Mouse (Mus musculus) limb, embryonic 10.5 days (tissue): ENCODE measurements at regions not wholly inside any gene's neighbourhood (a gene's known extent, or its start where the extent isn't known, plus 50 kb on each side); places are given as distances from the start of the nearest gene placed in this dataset.
A peak's percentile ranks its signal among the peaks of the same experiment; 100 is the strongest.

Experiments used
- DNase-seq: peaks from one replicate; pipeline ENCODE4 v3.0.0-alpha.2; 2017; ENCODE audit warnings: low spot score
- H3K27ac ChIP-seq: fragments of 300-500 bp; sonication (generic); 2 replicates; pipeline ENCODE4 v1.5.1; 2016; ENCODE audit warnings: mild to moderate bottlenecking
- H3K27me3 ChIP-seq: fragments of 300-500 bp; sonication (generic); 2 replicates; pipeline ENCODE4 v1.6.1; 2016; ENCODE audit warnings: low read depth, mild to moderate bottlenecking; ENCODE audit not compliant: poor library complexity, severe bottlenecking
- H3K36me3 ChIP-seq: fragments of 300-500 bp; sonication (generic); 2 replicates; pipeline ENCODE4 v1.6.1; 2016; ENCODE audit warnings: mild to moderate bottlenecking, moderate library complexity
- H3K4me1 ChIP-seq: fragments of 300-500 bp; sonication (generic); 2 replicates; pipeline ENCODE4 v1.6.1; 2016
- H3K4me3 ChIP-seq: fragments of 300-500 bp; sonication (generic); 2 replicates; pipeline ENCODE4 v1.5.1; 2016; ENCODE audit warnings: mild to moderate bottlenecking, moderate library complexity
- H3K9me3 ChIP-seq: fragments of 300-500 bp; sonication (generic); replicated peaks from 2 replicates; pipeline ENCODE4 v1.6.1; 2016; ENCODE audit warnings: mild to moderate bottlenecking
- WGBS: fragments of 180-500 bp; shearing (Covaris S2); methylation state at CpG from one replicate; pipeline ENCODE4 v1.1.7; 2016; 5-methylcytosine and 5-hydroxymethylcytosine counted together

- Histone ChIP-seq H3K27ac (no peak overlapping the region), H3K36me3 (no peaks in the 10 kb centered on the region), H3K4me1 (peaks cover 3% of the 10 kb centered on the region), H3K9me3 (no peaks in the 10 kb centered on the region), H3K27me3 (peaks cover 62% of the 10 kb centered on the region), H3K4me3 (no peak overlapping the region)
- DNase-seq, result no peak
- 50% methylated on average over 9 of the region's 9 CpGs for WGBS
Observed at GRCm38 (mm10) chr12:110028646-110029045, 250.2 kb upstream of the Dio3 start.

DNA sequence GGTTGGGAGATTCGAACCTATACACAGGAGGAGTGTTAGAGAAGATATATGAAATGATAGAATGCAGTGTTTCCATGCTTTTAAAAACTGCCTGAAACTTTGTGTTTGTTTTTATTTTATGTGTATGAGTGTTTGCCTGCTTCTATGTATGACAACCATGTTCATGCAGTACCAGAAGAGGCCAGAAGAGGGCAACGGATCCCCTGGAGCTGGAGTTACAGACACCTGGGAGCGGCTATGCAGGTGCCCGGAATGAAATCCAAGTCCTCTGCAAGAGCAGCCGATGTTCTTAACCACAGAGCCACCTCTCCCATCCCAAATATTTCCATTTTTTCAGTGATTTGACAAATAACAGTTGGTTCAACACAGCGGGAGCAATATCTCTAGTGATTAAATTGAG is 247.5 kb upstream of the Dio3 start:
- WGBS, result 60% methylated on average over 6 of the region's 6 CpGs
- Histone ChIP-seq H3K4me3 (no peak overlapping the region), H3K27ac (no peak overlapping the region), H3K9me3 (no peaks in the 10 kb centered on the region), H3K27me3 (peaks cover 46% of the 10 kb centered on the region), H3K4me1 (no peaks in the 10 kb centered on the region), H3K36me3 (no peaks in the 10 kb centered on the region)
- peak; percentile 68 for DNase-seq

DNA sequence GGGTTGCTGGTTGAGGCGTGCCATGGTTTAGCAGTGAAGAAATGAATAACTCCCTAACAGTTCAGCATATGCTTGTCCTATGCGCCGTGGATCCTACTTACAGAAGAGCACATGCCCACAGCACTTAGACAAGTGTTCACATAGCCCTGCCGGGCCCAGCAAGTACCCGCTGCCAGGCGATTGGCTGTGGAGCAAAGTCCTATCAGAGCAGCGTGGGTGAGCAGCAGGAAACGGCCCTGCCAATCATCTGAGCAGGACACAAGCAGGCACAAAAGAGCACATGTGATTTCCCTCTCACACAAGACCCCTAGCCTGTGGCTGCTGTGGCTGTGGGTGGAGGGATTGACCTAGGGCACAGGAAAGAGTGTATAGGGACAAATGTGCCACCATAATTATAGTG is 243.7 kb upstream of the Dio3 start:
- Histone ChIP-seq H3K27ac (no peak overlapping the region), H3K9me3 (no peaks in the 10 kb centered on the region), H3K4me3 (no peak overlapping the region), H3K27me3 (peaks cover 10% of the 10 kb centered on the region; the same call in 1 of the 2 replicates), H3K4me1 (no peaks in the 10 kb centered on the region), H3K36me3 (no peaks in the 10 kb centered on the region)
- 85% methylated on average over 8 of the region's 8 CpGs for WGBS
- no peak for DNase-seq

- no peak for DNase-seq
- no peak overlapping the region for H3K4me3 ChIP-seq
- no peaks in the 10 kb centered on the region for H3K9me3 ChIP-seq
- H3K27ac ChIP-seq, result no peak overlapping the region
- H3K4me1 ChIP-seq, result 0 out of 2 replicates have a peak, but pooled peaks cover 3% of the 10 kb centered on the region
- peaks cover 29% of the 10 kb centered on the region for H3K27me3 ChIP-seq
- 72% methylated on average over 15 of the region's 15 CpGs for WGBS
- no peaks in the 10 kb centered on the region for H3K36me3 ChIP-seq
Observed at GRCm38 (mm10) chr12:110040682-110041081, 238.2 kb upstream of the Dio3 start.

- peaks cover 32% of the 10 kb centered on the region for H3K27me3 ChIP-seq
- no peak overlapping the region for H3K4me3 ChIP-seq
- no peaks in the 10 kb centered on the region for H3K36me3 ChIP-seq
- no peak overlapping the region for H3K27ac ChIP-seq
- DNase-seq, result no peak
- peaks cover 10% of the 10 kb centered on the region for H3K4me1 ChIP-seq
- 63% methylated on average over 3 of the region's 3 CpGs for WGBS
- no peaks in the 10 kb centered on the region for H3K9me3 ChIP-seq
Observed at GRCm38 (mm10) chr12:110041782-110042181, 237.1 kb upstream of the Dio3 start.

- Histone ChIP-seq H3K4me3 (no peak overlapping the region), H3K27ac (no peak overlapping the region), H3K4me1 (peaks cover 13% of the 10 kb centered on the region), H3K9me3 (no peaks in the 10 kb centered on the region), H3K27me3 (peaks cover 39% of the 10 kb centered on the region), H3K36me3 (no peaks in the 10 kb centered on the region)
- no peak for DNase-seq
- WGBS, result 81% methylated on average over 5 of the region's 5 CpGs
Observed at GRCm38 (mm10) chr12:110044266-110044665, 234.6 kb upstream of the Dio3 start.

- Histone ChIP-seq H3K27ac (no peak overlapping the region), H3K9me3 (no peaks in the 10 kb centered on the region), H3K4me1 (peaks cover 13% of the 10 kb centered on the region), H3K27me3 (peaks cover 39% of the 10 kb centered on the region), H3K4me3 (no peak overlapping the region), H3K36me3 (no peaks in the 10 kb centered on the region)
- 80% methylated on average over 5 of the region's 5 CpGs for WGBS
- no peak for DNase-seq
Observed at GRCm38 (mm10) chr12:110044721-110045120, 234.1 kb upstream of the Dio3 start.

GRCm38 (mm10) chr12:110045770-110046330 is 233.0 kb upstream of the Dio3 start:
- H3K4me1 ChIP-seq, result peaks cover 11% of the 10 kb centered on the region
- no peak for DNase-seq
- H3K4me3 ChIP-seq, result no peak overlapping the region
- H3K27ac ChIP-seq, result no peak overlapping the region
- no peaks in the 10 kb centered on the region for H3K9me3 ChIP-seq
- peaks cover 39% of the 10 kb centered on the region for H3K27me3 ChIP-seq
- WGBS, result 75% methylated on average over 17 of the region's 17 CpGs
- no peaks in the 10 kb centered on the region for H3K36me3 ChIP-seq

GRCm38 (mm10) chr12:110046613-110047012 is 232.3 kb upstream of the Dio3 start:
- Histone ChIP-seq H3K4me3 (no peak overlapping the region), H3K4me1 (peaks cover 10% of the 10 kb centered on the region)
- WGBS, result 79% methylated on average over 9 of the region's 9 CpGs

DNA sequence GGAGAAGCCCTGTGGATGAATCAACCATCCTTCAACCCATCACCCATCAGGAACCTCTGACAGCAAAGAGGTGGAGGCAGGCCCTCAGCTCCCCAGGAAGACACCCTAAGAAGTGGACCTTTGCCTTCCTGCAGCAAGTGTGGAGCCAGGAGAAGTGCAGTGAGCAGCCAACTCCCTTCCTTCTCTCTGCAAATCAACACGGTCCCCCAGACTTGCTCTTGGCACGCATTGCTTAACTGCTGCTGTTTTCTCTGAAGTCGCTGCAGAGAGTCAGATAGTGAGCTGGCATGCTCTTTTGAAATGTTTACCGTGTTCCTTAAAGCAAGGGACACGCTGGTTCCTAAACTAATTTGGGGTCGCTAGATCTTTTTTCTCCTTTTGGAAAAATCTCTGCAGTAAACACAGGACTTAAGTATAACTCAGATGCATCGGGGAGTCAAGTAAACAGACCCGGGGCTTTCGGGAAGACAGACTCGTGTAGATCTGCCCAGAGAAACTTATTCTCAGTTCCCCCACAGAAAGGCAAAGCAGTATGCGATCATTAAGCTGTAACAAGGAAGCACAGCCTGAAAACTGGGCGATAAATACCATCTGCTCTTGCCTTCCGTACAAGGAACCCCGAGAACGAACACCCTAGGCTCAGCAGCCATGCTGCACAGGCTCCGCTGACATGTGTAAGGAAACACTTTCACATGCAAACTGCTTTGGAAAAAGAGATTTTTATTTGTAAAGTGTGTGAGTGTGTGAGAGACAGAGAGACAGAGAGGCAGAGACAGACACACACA is 231.2 kb upstream of the Dio3 start:
- H3K27me3 ChIP-seq, result peaks cover 29% of the 10 kb centered on the region
- no peaks in the 10 kb centered on the region for H3K36me3 ChIP-seq
- DNase-seq, result no peak
- no peak overlapping the region for H3K4me3 ChIP-seq
- H3K4me1 ChIP-seq, result peaks cover 10% of the 10 kb centered on the region
- no peak overlapping the region for H3K27ac ChIP-seq
- 75% methylated on average over 16 of the region's 16 CpGs for WGBS
- H3K9me3 ChIP-seq, result no peaks in the 10 kb centered on the region

More at GRCm38 (mm10) chr12:110046613-110047012, 232.3 kb upstream of the Dio3 start:
- H3K27ac ChIP-seq, result no peak overlapping the region
- H3K27me3 ChIP-seq, result peaks cover 35% of the 10 kb centered on the region
- DNase-seq, result no peak
- H3K9me3 ChIP-seq, result no peaks in the 10 kb centered on the region
- H3K36me3 ChIP-seq, result no peaks in the 10 kb centered on the region

- H3K36me3 ChIP-seq, result no peaks in the 10 kb centered on the region
- peaks cover 10% of the 10 kb centered on the region for H3K4me1 ChIP-seq
- WGBS, result 85% methylated on average over 10 of the region's 10 CpGs
- peaks cover 25% of the 10 kb centered on the region for H3K27me3 ChIP-seq
- H3K4me3 ChIP-seq, result no peak overlapping the region
- H3K9me3 ChIP-seq, result no peaks in the 10 kb centered on the region
- DNase-seq, result no peak
- H3K27ac ChIP-seq, result no peak overlapping the region
Observed at GRCm38 (mm10) chr12:110049154-110049736, 229.6 kb upstream of the Dio3 start.

- no peak overlapping the region for H3K4me3 ChIP-seq
- no peaks in the 10 kb centered on the region for H3K27me3 ChIP-seq
- H3K27ac ChIP-seq, result no peak overlapping the region
- DNase-seq, result no peak
- 86% methylated on average over 5 of the region's 5 CpGs for WGBS
- H3K4me1 ChIP-seq, result peaks cover under 1% of the 10 kb centered on the region; the same call in 1 of the 2 replicates
- H3K9me3 ChIP-seq, result no peaks in the 10 kb centered on the region
- no peaks in the 10 kb centered on the region for H3K36me3 ChIP-seq
Observed at GRCm38 (mm10) chr12:110059321-110059720, 219.5 kb upstream of the Dio3 start.

DNA sequence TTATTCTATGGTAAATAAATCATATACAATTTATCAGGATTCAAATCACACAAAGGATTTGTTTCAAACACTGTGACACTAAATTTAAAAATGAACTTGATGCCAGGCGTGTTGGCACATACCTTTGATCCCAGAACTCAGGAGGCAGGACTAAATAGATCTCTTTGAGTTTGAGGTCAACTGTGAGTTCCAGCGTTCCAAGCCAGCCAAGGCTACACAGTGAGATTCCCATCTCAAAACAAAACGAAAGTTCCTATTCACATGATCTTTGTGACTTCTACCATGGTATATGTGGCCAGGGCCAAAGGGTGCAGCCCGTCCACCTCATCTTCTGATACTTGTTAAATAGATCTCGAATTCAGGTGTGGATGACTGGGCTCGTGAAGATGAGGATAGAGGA is 216.9 kb upstream of the Dio3 start:
- DNase-seq, result no peak
- Histone ChIP-seq H3K27me3 (no peaks in the 10 kb centered on the region), H3K4me1 (peaks cover 6% of the 10 kb centered on the region; the same call in 1 of the 2 replicates), H3K9me3 (no peaks in the 10 kb centered on the region), H3K36me3 (no peaks in the 10 kb centered on the region), H3K4me3 (no peak overlapping the region), H3K27ac (no peak overlapping the region)
- WGBS, result 93% methylated on average over 6 of the region's 6 CpGs
